Mouse (Mus musculus) Patski (cell line): ENCODE data around the gene Ppat. TPM values are rescaled to one million over a fixed set of nuclear protein-coding genes. Genes with fewer than 3 reads are reported as not detected.
A peak's percentile ranks its signal among the peaks of the same experiment; 100 is the strongest.

Source experiments
- ATAC-seq: fragments of 100-300 bp; one replicate; pipeline ENCODE4 v1.8.0; 2021
- CTCF ChIA-PET: fragments of 350-600 bp; sonication (Branson Sonifier 250); formaldehyde crosslinking; loops from one replicate; lab custom pipeline; 2022; ENCODE audit warnings: inconsistent platforms; lab: Charles Lee
- POLR2A ChIA-PET: fragments of 350-600 bp; sonication (Branson Sonifier 250); formaldehyde crosslinking; loops from one replicate; lab custom pipeline; 2022; ENCODE audit warnings: antibody characterized with exemption, inconsistent platforms; lab: Charles Lee
- DNase-seq: peaks from one replicate; pipeline ENCODE4 v3.0.0-alpha.2; 2011; ENCODE audit warnings: low read depth, low spot score
- H3K27me3 ChIP-seq: fragments of 371-371 bp; one replicate; pipeline ENCODE4 v1.5.1; 2021
- CTCF ChIP-seq: fragments of 100-300 bp; IDR thresholded peaks from one replicate; pipeline ENCODE4 v1.5.1; 2021
- in situ Hi-C: fragments of 300-500 bp; cut with MboI; formaldehyde crosslinking; loops from 3 replicates; pipeline ENCODE4 v1.11.1; 2018; ENCODE audit warnings: low pct_unique_long_range_greater_than_20kb, mixed read lengths
- polyA plus RNA-seq: library from polyadenylated mRNA; unstranded; gene quantifications from one replicate; pipeline ENCODE4 v1.2.3, GENCODE M21; 2021

Ppat gene
- polyA plus RNA-seq, 1 experiment from 2014 or later: 30.8 TPM

DNA sequence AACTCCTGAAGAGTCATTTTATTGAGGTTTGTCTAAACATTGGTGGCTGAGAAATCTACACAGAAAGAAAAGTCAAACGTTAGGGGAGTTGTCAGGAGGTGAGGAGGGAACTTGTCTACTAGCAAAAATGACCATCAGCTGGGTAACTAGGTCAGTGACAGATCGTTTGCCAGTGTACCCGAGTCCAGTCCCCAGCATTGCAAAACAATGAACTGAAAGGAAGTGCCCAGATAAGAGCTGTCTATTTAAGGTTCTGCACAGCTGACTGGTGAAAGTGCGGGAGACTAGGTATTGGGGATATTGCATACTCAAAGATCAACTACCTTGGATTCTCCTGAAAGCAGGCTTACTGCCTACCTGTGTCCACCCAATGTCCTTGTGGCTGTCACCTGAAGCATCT is 49.2 kb downstream of the Ppat start:
- H3K27me3 ChIP-seq: no peaks in the 10 kb centered on the region
- ChIA-PET POLR2A (no interaction called here), CTCF (interaction anchor here (1.1 to 1.5 kb wide), 2 partner anchors 30 to 82 kb away, joined by 3 read pairs; no protein-coding TSS in a partner anchor)
- in situ Hi-C loops: loop anchor here (5.0 kb wide), 1 partner anchor 50 kb away; the partner anchor contains the start of genes Paics and Ppat
- no peak for ATAC-seq
- no peak for DNase-seq
- TF ChIP-seq CTCF: no peak

DNA sequence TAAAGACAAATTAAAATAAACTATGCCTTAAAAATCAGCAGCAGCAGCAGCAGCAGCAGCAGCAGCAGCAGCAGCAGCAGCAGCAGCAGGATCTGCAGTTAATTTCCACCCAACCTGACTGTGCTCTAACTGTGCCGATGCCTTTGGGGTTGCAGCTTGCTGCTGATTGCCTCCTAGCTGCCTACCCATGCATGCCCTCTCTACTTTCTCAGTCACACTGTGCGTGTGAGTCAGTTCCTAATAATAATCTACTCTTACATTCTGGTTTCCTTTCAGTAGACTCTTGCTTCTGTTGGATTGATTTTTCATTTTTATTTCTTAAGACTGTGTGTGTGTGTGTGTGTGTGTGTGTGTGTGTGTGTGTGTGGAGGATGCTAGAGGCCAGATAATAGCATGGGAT is 58.3 kb downstream of the Ppat start:
- in situ Hi-C loops: no loop called here
- ChIA-PET CTCF (interaction anchor here (0.9 to 1.5 kb wide), 2 partner anchors 14 to 83 kb away, joined by 3 read pairs; no protein-coding TSS in a partner anchor), POLR2A (no interaction called here)
- ATAC-seq: peak; percentile 81
- TF ChIP-seq CTCF: no peak
- no peaks in the 10 kb centered on the region for H3K27me3 ChIP-seq
- peak; percentile 28 for DNase-seq

DNA sequence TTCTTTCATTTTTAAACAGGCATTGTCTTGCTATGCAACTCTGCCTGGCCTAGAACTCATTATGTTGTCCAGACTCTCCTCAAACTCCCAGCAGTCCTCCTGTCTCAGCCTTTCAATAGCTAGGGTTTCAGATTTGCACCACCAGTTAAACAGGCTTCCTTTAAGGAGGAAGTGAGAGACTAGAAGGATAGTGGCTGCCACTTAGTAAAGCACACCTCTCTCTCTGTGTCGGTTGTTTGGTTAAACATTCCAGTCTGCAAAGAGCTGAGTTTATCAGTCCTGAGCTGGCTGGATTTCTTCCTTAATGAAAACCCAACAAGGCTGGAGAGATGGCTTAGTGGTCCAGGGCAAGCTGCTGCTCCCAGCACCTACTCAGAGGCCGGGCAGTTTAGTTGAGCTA is 58.8 kb downstream of the Ppat start:
- no peaks in the 10 kb centered on the region for H3K27me3 ChIP-seq
- POLR2A ChIA-PET: no interaction called here
- no peak for TF ChIP-seq CTCF
- CTCF ChIA-PET: interaction anchor here (0.9 to 1.5 kb wide), 2 partner anchors 15 to 83 kb away, joined by 3 read pairs; no protein-coding TSS in a partner anchor
- in situ Hi-C loops: no loop called here
- peak; percentile 31 for ATAC-seq
- no peak for DNase-seq

DNA sequence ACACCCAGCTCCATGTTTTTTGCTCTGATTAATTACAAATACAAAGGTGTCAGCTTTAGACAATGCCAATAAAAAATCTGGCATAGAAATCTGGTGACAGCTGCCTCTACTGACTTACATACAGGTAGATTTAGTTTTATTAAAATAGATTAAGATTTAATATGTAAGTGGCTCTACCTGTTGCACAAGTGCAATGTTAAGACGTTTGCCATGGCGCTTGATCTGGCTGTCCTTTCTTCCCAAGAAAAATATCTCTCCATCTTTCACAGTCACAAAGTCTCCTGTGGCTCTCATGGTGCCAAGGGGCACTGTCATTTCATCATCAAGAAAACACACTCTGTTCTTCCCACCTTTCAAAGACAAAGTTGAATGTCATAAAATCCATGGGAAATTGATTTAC is 64.4 kb downstream of the Ppat start:
- ChIA-PET POLR2A (no interaction called here), CTCF (no interaction called here)
- TF ChIP-seq CTCF: no peak
- DNase-seq: no peak
- in situ Hi-C loops: no loop called here
- H3K27me3 ChIP-seq: no peaks in the 10 kb centered on the region
- no peak for ATAC-seq

DNA sequence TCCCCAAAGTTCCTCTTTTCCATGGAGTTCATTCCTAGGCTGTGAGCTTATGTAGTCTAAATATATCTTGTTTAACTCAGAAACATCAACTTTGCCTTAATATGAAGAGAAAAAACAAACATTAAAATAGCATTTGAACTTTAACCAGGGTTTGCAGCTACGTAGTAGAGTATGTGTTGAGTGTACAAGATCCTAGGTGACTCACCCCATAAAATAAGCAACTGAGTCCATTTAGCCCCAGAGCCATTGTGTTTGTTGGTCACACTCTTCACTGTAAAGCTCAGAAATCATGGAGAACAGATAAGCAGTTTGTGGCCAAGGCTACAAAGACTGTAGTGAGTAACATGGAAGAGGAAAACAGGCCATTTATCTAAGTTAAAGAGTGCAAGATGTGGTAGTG is 67.3 kb downstream of the Ppat start:
- POLR2A ChIA-PET: no interaction called here
- in situ Hi-C loops: no loop called here
- ATAC-seq (peak; percentile 63), DNase-seq (peak; percentile 24)
- TF ChIP-seq CTCF: no peak
- no peaks in the 10 kb centered on the region for H3K27me3 ChIP-seq
- CTCF ChIA-PET: interaction anchor here (1.1 to 1.3 kb wide), 4 partner anchors 12 to 79 kb away, joined by 3 to 4 read pairs (median 4); no protein-coding TSS in a partner anchor

DNA sequence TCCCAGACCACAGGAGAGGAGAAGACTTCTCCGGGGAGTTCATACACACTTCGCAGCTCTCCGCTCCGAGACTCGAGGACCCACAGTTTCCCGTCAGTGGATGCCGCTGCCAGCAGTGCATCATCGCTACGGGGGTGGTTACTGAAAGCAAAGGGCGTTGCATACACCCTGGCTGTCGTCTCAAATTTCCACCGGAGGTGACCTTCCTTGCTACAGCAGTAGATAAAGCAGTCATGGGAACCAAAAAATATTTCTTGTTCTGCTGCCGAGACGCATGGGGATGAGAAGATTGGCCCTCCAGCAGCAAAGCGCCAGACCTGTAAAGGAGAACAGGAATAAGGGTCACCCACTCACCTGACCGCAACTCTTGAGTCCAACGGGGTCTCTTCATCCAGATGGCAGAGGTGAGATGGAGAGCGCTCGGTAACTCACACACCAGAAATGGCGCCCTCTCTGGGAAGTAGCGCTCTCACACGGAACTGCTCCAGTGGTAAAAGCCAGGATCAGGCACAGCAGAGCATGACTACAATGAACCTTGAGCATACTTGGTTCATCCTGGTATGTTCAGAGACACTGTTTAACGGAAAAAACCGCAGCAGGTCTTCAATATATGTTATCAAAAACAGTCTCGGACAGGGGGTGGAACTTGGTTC is 75.1 kb downstream of the Ppat start:
- TF ChIP-seq CTCF: no peak
- H3K27me3 ChIP-seq: no peaks in the 10 kb centered on the region
- ChIA-PET POLR2A (no interaction called here), CTCF (no interaction called here)
- no peak for ATAC-seq
- no peak for DNase-seq
- in situ Hi-C loops: no loop called here

DNA sequence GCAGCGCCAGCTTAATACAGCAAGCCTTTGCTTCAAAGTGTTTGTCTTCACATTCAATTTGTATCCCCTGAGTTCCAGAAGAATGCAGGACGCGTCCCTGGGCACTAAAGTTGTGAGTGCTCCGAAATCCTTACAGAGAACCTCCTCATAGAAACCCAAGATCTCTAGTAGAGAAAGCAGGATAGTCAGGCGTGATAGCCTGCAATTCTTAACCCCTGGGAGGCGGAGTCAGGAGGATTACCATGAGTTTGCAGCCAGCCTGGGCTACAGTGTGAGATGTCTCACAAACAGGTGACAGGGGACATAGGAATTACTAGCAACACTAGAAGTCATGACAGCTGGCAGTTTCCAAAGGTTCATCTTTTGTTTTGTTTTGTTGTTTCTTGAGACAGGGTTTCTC is 81.8 kb downstream of the Ppat start:
- ATAC-seq: no peak
- in situ Hi-C loops: no loop called here
- DNase-seq: no peak
- no peak for TF ChIP-seq CTCF
- ChIA-PET POLR2A (no interaction called here), CTCF (interaction anchor here (1.3 kb wide), 1 partner anchor 13 kb away, joined by 3 read pairs; no protein-coding TSS in a partner anchor)
- H3K27me3 ChIP-seq: no peaks in the 10 kb centered on the region

DNA sequence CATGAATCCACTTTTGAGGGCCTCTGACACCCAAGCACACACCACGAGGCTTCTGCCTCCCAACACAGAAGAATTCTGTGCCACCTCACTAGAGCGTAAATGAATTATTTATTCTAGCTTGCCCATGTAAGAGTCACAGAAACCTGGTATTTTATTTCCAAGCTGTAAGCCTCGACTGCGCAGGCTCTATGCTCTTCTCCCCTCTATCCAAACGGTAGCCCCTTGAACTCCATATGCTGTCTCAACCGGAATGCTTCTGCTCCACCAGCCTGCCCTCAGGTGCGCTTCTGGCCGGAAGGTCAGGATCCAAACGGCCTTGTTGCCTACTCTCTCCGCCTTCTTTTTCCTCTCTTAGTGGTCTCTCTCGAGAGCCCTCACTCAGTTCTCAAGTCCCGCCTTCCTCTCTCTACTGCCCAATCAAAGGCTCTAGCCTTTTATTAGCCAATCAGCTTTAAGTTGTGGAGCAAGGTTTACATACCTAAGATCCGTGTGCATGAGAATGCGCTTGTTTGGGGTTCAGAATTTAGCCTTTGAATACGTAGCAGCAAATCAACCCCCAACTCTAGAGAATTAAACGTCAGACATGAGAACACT is 82.6 kb downstream of the Ppat start:
- H3K27me3 ChIP-seq: no peaks in the 10 kb centered on the region
- ATAC-seq (no peak), DNase-seq (no peak)
- TF ChIP-seq CTCF: no peak
- in situ Hi-C loops: no loop called here
- CTCF ChIA-PET: no interaction called here
- POLR2A ChIA-PET: no interaction called here

DNA sequence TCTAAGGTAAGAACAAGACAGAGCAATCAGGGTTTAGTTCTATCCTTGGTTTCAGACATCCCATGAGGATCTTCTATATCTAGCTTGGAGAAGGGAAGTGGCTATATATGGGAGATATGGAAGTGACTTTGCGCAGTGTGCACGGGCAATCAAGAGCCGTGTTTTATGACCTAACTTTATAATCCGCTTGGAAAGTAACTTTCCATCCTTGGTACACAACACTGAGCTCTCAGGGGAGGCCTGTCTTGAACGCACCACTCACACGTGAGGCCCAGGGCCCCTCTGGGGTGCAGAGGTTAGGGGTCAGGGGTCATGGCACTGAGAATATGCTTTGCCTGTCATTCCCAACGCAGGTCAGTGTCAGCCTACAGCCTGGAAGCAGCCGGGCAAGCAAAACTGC is 84.6 kb downstream of the Ppat start:
- no peaks in the 10 kb centered on the region for H3K27me3 ChIP-seq
- no peak for ATAC-seq
- TF ChIP-seq CTCF: no peak
- ChIA-PET POLR2A (no interaction called here), CTCF (interaction anchor here (0.9 to 1.7 kb wide), 3 partner anchors 11 to 21 kb away, joined by 3 to 5 read pairs (median 3); no protein-coding TSS in a partner anchor)
- no peak for DNase-seq
- in situ Hi-C loops: no loop called here

Other genes starting within 250 kb of the Ppat start
- 17.1 TPM for gene Aasdh, start 46.1 kb downstream of the Ppat start, polyA plus RNA-seq
- gene Paics, start 271 bp downstream of the Ppat start, polyA plus RNA-seq: 335 TPM
- 123 TPM for gene Srp72, start 23.1 kb upstream of the Ppat start, polyA plus RNA-seq
- 0.23 TPM for gene Arl9, start 52.5 kb upstream of the Ppat start, polyA plus RNA-seq
- not detected for gene Thegl, start 64.4 kb upstream of the Ppat start, polyA plus RNA-seq
- gene Hopx, start 163.5 kb upstream of the Ppat start, polyA plus RNA-seq: not detected